Mouse (Mus musculus): Measurements from ENCODE around the gene Cnrip1.

GRCm38 (mm10) chr11:17019328-17019727, 32.1 kb upstream of the Cnrip1 start:
- TF ChIP-seq CTCF (IDR thresholded peaks at IDR 0.05; ENCODE audit: low read depth, low read length), result peak; percentile 48
- no peak for TF ChIP-seq POLR2A (IDR thresholded peaks at IDR 0.05; ENCODE audit: extremely low read depth, insufficient read depth, low read length)

Data from liver, adult 2 months (tissue).